Comparison of ENCODE assay signal across 14 mouse cellular contexts in the genomic region with DNA sequence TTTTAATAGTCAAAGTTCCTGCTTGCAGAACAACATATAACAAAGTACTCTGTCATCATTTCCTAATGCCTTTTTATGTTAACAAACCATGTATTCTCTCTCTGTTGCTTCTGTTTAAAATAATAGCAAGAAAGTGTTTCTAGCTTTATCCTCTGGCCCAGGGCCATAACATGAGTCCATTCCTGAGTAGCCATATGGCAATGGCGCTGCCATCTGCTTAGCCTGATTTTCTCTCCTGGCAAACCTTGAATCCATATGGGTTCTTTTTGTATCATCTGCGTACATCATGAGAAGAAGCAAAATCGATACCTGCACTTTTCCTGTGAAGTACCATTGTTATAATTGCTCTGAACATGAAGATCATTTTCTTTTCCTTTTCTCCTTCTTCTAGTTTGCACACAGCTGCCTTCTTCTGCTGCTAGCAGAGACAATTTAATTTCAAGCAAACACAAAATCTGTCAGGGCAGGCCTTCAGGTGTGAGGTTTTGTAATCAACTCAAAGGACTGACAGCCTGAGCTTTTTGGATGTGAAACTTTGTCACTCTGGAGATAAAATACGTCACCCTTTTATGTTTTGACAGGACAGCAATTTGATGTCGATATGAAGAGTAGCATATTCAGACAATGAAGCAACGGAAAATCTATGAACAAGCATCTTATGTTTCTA.
A peak's percentile ranks its signal among the peaks of the same experiment; 100 is the strongest.
DNase-seq lines count a peak whose midpoint lies in the region; ATAC-seq lines count a peak whose summit lies in the region.
"Had no signal": no experiment of that assay in that cellular context is flagged by ENCODE, and none has a peak within 500 bp of the region (broad histone marks: within the 10 kb centered on the region; RNA-seq: fewer than 3 reads in every experiment).

No protein-coding gene starts in this region.

- H3K4me3 ChIP-seq in forebrain, embryonic 14.5 days (ENCODE audit: low read depth, low read length) = no peak overlapping the region
- H3K4me3 ChIP-seq in forebrain, embryonic 12.5 days (replicated peaks) = no peak overlapping the region
- H3K4me3 ChIP-seq: embryonic facial prominence, embryonic 13.5 days; myocyte had no signal

- H3K4me2 ChIP-seq in forebrain, embryonic 14.5 days (ENCODE audit: low read length) = no peak overlapping the region
- H3K4me2 ChIP-seq in forebrain, embryonic 12.5 days = no peak overlapping the region
- H3K4me2 ChIP-seq: embryonic facial prominence, embryonic 13.5 days; lung, embryonic 14.5 days had no signal

- no peaks in the 10 kb centered on the region for H3K36me3 ChIP-seq in forebrain, embryonic 14.5 days (ENCODE audit: control insufficient read depth, insufficient read depth, low read length)
- H3K36me3 ChIP-seq in forebrain, embryonic 12.5 days (replicated peaks) = no peaks in the 10 kb centered on the region
- H3K36me3 ChIP-seq: embryonic facial prominence, embryonic 13.5 days had no signal

- H3K9me3 ChIP-seq in forebrain, embryonic 14.5 days (replicated peaks; ENCODE audit: control insufficient read depth, low read length) = no peaks in the 10 kb centered on the region
- no peaks in the 10 kb centered on the region for H3K9me3 ChIP-seq in forebrain, embryonic 12.5 days
- H3K9me3 ChIP-seq: embryonic facial prominence, embryonic 13.5 days had no signal

- DNase-seq in forebrain, embryonic 14.5 days (ENCODE audit: low spot score) = peak; percentile 77
- peak; percentile 87 to 94 for DNase-seq in cerebellum, postnatal 14 days
- peak; percentile 29 to 41 for DNase-seq in layer of hippocampus, postnatal 10 days (ENCODE audit: low spot score in 2 of 2)
- DNase-seq in right cerebral cortex, adult 2 months (ENCODE audit: low spot score in 2 of 2) = peak; percentile 64 to 70
- DNase-seq in spleen, postnatal 10 days (ENCODE audit: low spot score in 2 of 2) = no peak
- DNase-seq in liver = no peak
- DNase-seq: adrenal gland, postnatal 14 days; heart, adult 11 months; kidney, postnatal 14 days; lung, embryonic 14.5 days had no signal

- no peaks in the 10 kb centered on the region for H3K27me3 ChIP-seq in forebrain, embryonic 14.5 days (replicated peaks; ENCODE audit: control insufficient read depth, insufficient read depth, low read length)
- no peaks in the 10 kb centered on the region for H3K27me3 ChIP-seq in forebrain, embryonic 12.5 days
- H3K27me3 ChIP-seq: embryonic facial prominence, embryonic 13.5 days had no signal

- H3K4me1 ChIP-seq in forebrain, embryonic 14.5 days (ENCODE audit: control insufficient read depth, insufficient read depth, low read length) = no peaks in the 10 kb centered on the region
- H3K4me1 ChIP-seq in forebrain, embryonic 12.5 days = no peaks in the 10 kb centered on the region
- H3K4me1 ChIP-seq: embryonic facial prominence, embryonic 13.5 days had no signal

- no peak overlapping the region for H3K27ac ChIP-seq in forebrain, embryonic 14.5 days (ENCODE audit: low read depth, low read length)
- no peak overlapping the region for H3K27ac ChIP-seq in forebrain, embryonic 12.5 days
- H3K27ac ChIP-seq: embryonic facial prominence, embryonic 13.5 days had no signal

- peak; percentile 90 for ATAC-seq in forebrain, embryonic 14.5 days
- no peak for ATAC-seq in forebrain, embryonic 12.5 days (ENCODE audit: low FRiP score)
- no peak for ATAC-seq in megakaryocyte progenitor cell, adult 5-6 weeks (replicated peaks; ENCODE audit: poor library complexity)

- 63% methylated on average over 6 of the region's 6 CpGs for WGBS in forebrain, embryonic 14.5 days
- whole genome bisulfite sequencing in forebrain, embryonic 12.5 days = 76% methylated on average over 6 of the region's 6 CpGs

- no peak overlapping the region for H3K9ac ChIP-seq in forebrain, embryonic 14.5 days (ENCODE audit: low read length)
- H3K9ac ChIP-seq in forebrain, embryonic 12.5 days = no peak overlapping the region
- H3K9ac ChIP-seq: embryonic facial prominence, embryonic 13.5 days; lung, embryonic 14.5 days had no signal

Comparison
In these comparisons a context has a peak if more than half of its experiments do, and no peak if none do; other contexts are left out.
1. DNase-seq: peak in forebrain, embryonic 14.5 days (single experiment), cerebellum, postnatal 14 days (2 of 2), layer of hippocampus, postnatal 10 days (2 of 2) and right cerebral cortex, adult 2 months (2 of 2); none in spleen, postnatal 10 days (0 of 2) and liver (single experiment).